Mouse (Mus musculus): ENCODE data around the gene Armh4.
"Not testable (repeated sequence)": the region's sequence is repeated elsewhere in the genome, so short reads cannot be mapped to it uniquely, and the experiment has no call there.

The Armh4 gene

GRCm38 (mm10) chr14:49782715-49783531 lies at the start of gene Armh4:
Armh4 (minus strand) TSS chr14:49783383.
- no peak for DNase-seq

GRCm38 (mm10) chr14:49829192-49830171 lies 46.3 kb upstream of the Armh4 start:
- DNase-seq = no peak

- DNase-seq = not testable (repeated sequence)
Measured at GRCm38 (mm10) chr14:49819721-49820440, 36.7 kb upstream of the Armh4 start.

GRCm38 (mm10) chr14:49818713-49819208 lies 35.6 kb upstream of the Armh4 start:
- DNase-seq = not testable (repeated sequence)

GRCm38 (mm10) chr14:49812966-49813365 lies 29.8 kb upstream of the Armh4 start:
- DNase-seq = not testable (repeated sequence)

GRCm38 (mm10) chr14:49805051-49805450 lies 21.9 kb upstream of the Armh4 start:
- DNase-seq = not testable (repeated sequence)

- no peak for DNase-seq
Measured at GRCm38 (mm10) chr14:49801444-49801843, 18.3 kb upstream of the Armh4 start.

- no peak for DNase-seq
Measured at GRCm38 (mm10) chr14:49793948-49794347, 10.8 kb upstream of the Armh4 start.

GRCm38 (mm10) chr14:49790542-49790941 lies 7.4 kb upstream of the Armh4 start:
- DNase-seq = no peak

GRCm38 (mm10) chr14:49785793-49786192 lies 2.6 kb upstream of the Armh4 start:
- peak in 1 of 2 experiments; percentile 6 for DNase-seq

GRCm38 (mm10) chr14:49783866-49784265 lies 683 bp upstream of the Armh4 start:
- no peak for DNase-seq

- no peak for DNase-seq
Measured at GRCm38 (mm10) chr14:49780416-49780815, 2.8 kb downstream of the Armh4 start.

- DNase-seq = not testable (repeated sequence)
Measured at GRCm38 (mm10) chr14:49777539-49777938, 5.6 kb downstream of the Armh4 start.

- no peak for DNase-seq
Measured at GRCm38 (mm10) chr14:49771746-49772145, 11.4 kb downstream of the Armh4 start.

GRCm38 (mm10) chr14:49766601-49767000 lies 16.6 kb downstream of the Armh4 start:
- no peak for DNase-seq

- no peak for DNase-seq
Measured at GRCm38 (mm10) chr14:49755845-49756244, 27.3 kb downstream of the Armh4 start.

- no peak for DNase-seq
Measured at GRCm38 (mm10) chr14:49752614-49753013, 30.6 kb downstream of the Armh4 start.

GRCm38 (mm10) chr14:49745874-49746273 lies 37.3 kb downstream of the Armh4 start:
- no peak for DNase-seq

- no peak for DNase-seq
Measured at GRCm38 (mm10) chr14:49743946-49744526, 39.1 kb downstream of the Armh4 start.

GRCm38 (mm10) chr14:49739328-49739727 lies 43.9 kb downstream of the Armh4 start:
- DNase-seq = no peak

- DNase-seq = no peak
Measured at GRCm38 (mm10) chr14:49738441-49739088, 44.6 kb downstream of the Armh4 start.

GRCm38 (mm10) chr14:49733950-49734349 lies 49.2 kb downstream of the Armh4 start:
- no peak for DNase-seq

Measured in B cell, adult 2 months (primary cell).